Mouse (Mus musculus) midbrain, embryonic 11.5 days (tissue): ENCODE data around the gene Dnah8. TPM values are rescaled to one million over a fixed set of nuclear protein-coding genes. Genes with fewer than 3 reads are reported as not detected.

Experiments
- ATAC-seq: fragments of 200-750 bp; cut with Nextera tagmentation; 2 replicates; pipeline ENCODE4 v1.8.0; 2017; ENCODE audit warnings: moderate TSS enrichment, moderate library complexity; ENCODE audit not compliant: low FRiP score
- DNase-seq: peaks from one replicate; pipeline ENCODE4 v3.0.0; 2015; ENCODE audit warnings: low spot score; ENCODE audit errors: missing footprints
- H3K27ac ChIP-seq: fragments of 300-500 bp; sonication (generic); 2 replicates; pipeline ENCODE4 v1.5.1; 2014; ENCODE audit warnings: low read depth, low read length
- H3K27me3 ChIP-seq: fragments of 300-500 bp; sonication (generic); 2 replicates; pipeline ENCODE4 v1.6.1; 2014; ENCODE audit warnings: mild to moderate bottlenecking, low read length, moderate library complexity, mixed read lengths; ENCODE audit not compliant: control insufficient read depth, insufficient read depth
- H3K36me3 ChIP-seq: fragments of 300-500 bp; sonication (generic); 2 replicates; pipeline ENCODE4 v1.6.1; 2014; ENCODE audit warnings: mild to moderate bottlenecking, low read length, moderate library complexity, mixed read lengths; ENCODE audit not compliant: control insufficient read depth, insufficient read depth
- H3K4me1 ChIP-seq: fragments of 300-500 bp; sonication (generic); 2 replicates; pipeline ENCODE4 v1.6.1; 2014; ENCODE audit warnings: low read length; ENCODE audit not compliant: control insufficient read depth, insufficient read depth
- H3K4me2 ChIP-seq: fragments of 300-500 bp; sonication (generic); 2 replicates; pipeline ENCODE4 v1.6.1; 2014; ENCODE audit warnings: mild to moderate bottlenecking, moderate library complexity
- H3K4me3 ChIP-seq: fragments of 300-500 bp; sonication (generic); 2 replicates; pipeline ENCODE4 v1.5.1; 2014; ENCODE audit warnings: low read depth, low read length
- H3K9ac ChIP-seq: fragments of 300-500 bp; sonication (generic); 2 replicates; pipeline ENCODE4 v1.6.1; 2014; ENCODE audit warnings: low read length
- H3K9me3 ChIP-seq: fragments of 300-500 bp; sonication (generic); 2 replicates; pipeline ENCODE4 v1.6.1; 2016; ENCODE audit warnings: low read length; ENCODE audit not compliant: control insufficient read depth
- WGBS: fragments of 180-500 bp; shearing (Covaris S2); extraction: QIAGEN DNeasy Blood & Tissue Kit; methylation state at CpG from one replicate; pipeline ENCODE4 v1.1.7; 2014; 5-methylcytosine and 5-hydroxymethylcytosine counted together
- polyA plus RNA-seq: library from polyadenylated mRNA; unstranded; fragments of >200 nt; fragmentation: Nextera tagmentation; extraction: Ambion mirVana; gene quantifications from 2 replicates; pipeline ENCODE4 v1.2.1, GENCODE M21; 2014

Gene Dnah8
- polyA plus RNA-seq, 1 experiment from 2014 or later, result 1.1 TPM

DNA sequence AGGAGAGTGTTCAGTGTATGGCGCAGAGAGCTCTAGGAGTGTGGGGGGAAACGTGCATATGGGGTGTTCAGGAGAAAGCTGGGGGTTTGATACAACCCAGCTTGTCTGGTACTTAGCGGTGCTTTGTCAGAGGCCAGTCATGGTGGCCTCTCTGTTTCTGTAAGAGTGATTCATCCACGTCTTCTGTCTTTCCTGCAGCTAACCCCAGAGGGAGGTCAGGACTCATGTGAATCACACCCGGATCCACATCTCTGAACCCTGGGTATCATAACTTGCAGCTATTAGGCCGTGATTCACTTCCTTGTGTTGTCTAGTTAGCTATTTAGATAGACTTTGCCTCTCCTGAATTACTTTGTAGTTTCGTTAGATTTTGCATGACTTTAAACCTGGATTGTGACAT lies 223.3 kb downstream of the Dnah8 start:
- no peak overlapping the region for H3K27ac ChIP-seq
- H3K36me3 ChIP-seq, result no peaks in the 10 kb centered on the region
- no peaks in the 10 kb centered on the region for H3K4me1 ChIP-seq
- DNase-seq (no peak), ATAC-seq (no peak)
- 93% methylated on average over 7 of the region's 7 CpGs for WGBS
- no peak overlapping the region for H3K4me3 ChIP-seq
- no peaks in the 10 kb centered on the region for H3K9me3 ChIP-seq
- no peaks in the 10 kb centered on the region for H3K27me3 ChIP-seq
- H3K9ac ChIP-seq, result no peak overlapping the region
- H3K4me2 ChIP-seq, result no peak overlapping the region

GRCm38 (mm10) chr17:30848086-30848485 lies 223.9 kb downstream of the Dnah8 start:
- H3K9me3 ChIP-seq, result no peaks in the 10 kb centered on the region
- H3K4me2 ChIP-seq, result no peak overlapping the region
- no peak for DNase-seq
- H3K27me3 ChIP-seq, result no peaks in the 10 kb centered on the region
- 91% methylated on average over 5 of the region's 5 CpGs for WGBS
- no peaks in the 10 kb centered on the region for H3K4me1 ChIP-seq
- no peaks in the 10 kb centered on the region for H3K36me3 ChIP-seq
- H3K9ac ChIP-seq, result no peak overlapping the region
- no peak overlapping the region for H3K27ac ChIP-seq
- H3K4me3 ChIP-seq, result no peak overlapping the region
- no peak for ATAC-seq

DNA sequence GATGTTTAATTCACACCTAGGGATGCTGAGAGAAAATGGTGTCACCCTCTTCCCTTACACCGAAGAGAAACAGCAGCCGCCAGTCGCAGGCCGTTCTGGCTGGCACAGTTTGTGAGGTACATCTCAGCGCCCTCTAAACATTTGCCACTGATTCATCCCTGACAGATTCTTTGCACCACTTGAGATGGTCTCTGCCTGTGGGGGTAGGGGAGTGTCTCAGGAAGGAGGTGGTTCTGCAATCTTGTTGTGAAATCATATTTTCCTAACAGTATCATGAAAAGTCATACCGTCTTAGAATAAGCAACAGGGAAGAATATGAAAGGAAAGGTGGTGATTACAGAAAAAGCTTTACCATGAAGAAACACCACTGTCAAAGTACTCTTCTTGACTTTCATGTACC lies 224.7 kb downstream of the Dnah8 start:
- Histone ChIP-seq H3K9me3 (no peaks in the 10 kb centered on the region), H3K36me3 (no peaks in the 10 kb centered on the region), H3K27ac (no peak overlapping the region), H3K9ac (no peak overlapping the region), H3K4me3 (no peak overlapping the region), H3K4me2 (no peak overlapping the region), H3K4me1 (no peaks in the 10 kb centered on the region), H3K27me3 (no peaks in the 10 kb centered on the region)
- no peak for ATAC-seq
- 93% methylated on average over 6 of the region's 6 CpGs for WGBS
- no peak for DNase-seq

DNA sequence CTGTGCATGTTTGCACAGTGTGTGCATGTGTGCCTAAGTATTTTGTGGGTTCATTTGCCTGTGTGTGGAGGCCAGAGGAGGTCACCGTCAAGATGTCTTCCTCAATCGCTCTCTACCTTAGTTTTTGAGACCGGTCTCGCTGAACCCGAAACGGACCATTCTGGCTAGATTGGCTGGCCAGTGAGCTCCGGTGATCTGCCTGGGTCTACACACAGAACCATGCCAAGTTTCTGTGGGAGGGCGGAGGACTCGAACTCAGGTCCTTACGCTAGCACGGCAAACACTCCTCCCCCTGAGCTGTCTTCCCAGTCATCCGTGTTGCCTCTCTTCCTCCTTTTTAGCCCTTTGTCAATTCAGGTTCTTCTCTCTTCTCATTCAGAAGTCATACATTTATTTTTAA lies 225.7 kb downstream of the Dnah8 start:
- WGBS, result 91% methylated on average over 12 of the region's 12 CpGs
- Histone ChIP-seq H3K4me1 (no peaks in the 10 kb centered on the region), H3K27ac (no peak overlapping the region), H3K9me3 (no peaks in the 10 kb centered on the region), H3K4me3 (no peak overlapping the region), H3K27me3 (no peaks in the 10 kb centered on the region), H3K4me2 (no peak overlapping the region), H3K36me3 (no peaks in the 10 kb centered on the region), H3K9ac (no peak overlapping the region)
- ATAC-seq (no peak), DNase-seq (no peak)

DNA sequence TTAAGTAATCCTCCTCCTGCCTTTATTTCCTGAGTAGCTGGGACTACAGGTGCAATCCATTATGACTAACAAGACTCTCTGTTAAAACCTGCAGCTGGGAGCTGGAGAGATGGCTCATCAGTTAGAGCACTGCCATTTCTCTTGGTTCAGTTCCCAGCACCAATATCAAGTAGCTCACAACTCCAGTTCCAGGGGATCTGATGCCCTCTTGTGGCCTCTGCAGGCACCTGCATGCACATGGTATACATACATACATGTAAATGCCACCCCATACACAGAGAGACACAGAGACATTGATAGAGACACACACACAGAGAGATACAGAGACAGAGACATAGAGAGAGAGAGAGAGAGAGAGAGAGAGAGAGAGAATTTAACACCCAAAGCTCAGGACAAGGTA lies 228.2 kb downstream of the Dnah8 start:
- Histone ChIP-seq H3K4me2 (no peak overlapping the region), H3K27ac (no peak overlapping the region), H3K4me3 (no peak overlapping the region), H3K36me3 (no peaks in the 10 kb centered on the region), H3K4me1 (no peaks in the 10 kb centered on the region), H3K9ac (no peak overlapping the region), H3K27me3 (no peaks in the 10 kb centered on the region), H3K9me3 (no peaks in the 10 kb centered on the region)
- DNase-seq (no peak), ATAC-seq (no peak)

- no peak overlapping the region for H3K4me2 ChIP-seq
- WGBS, result 88% methylated on average over 5 of the region's 5 CpGs
- H3K4me1 ChIP-seq, result peaks cover 3% of the 10 kb centered on the region
- H3K27ac ChIP-seq, result no peak overlapping the region
- DNase-seq (no peak), ATAC-seq (no peak)
- H3K36me3 ChIP-seq, result no peaks in the 10 kb centered on the region
- no peak overlapping the region for H3K4me3 ChIP-seq
- no peaks in the 10 kb centered on the region for H3K9me3 ChIP-seq
- H3K9ac ChIP-seq, result no peak overlapping the region
- no peaks in the 10 kb centered on the region for H3K27me3 ChIP-seq
Observed at GRCm38 (mm10) chr17:30857347-30857746, 233.2 kb downstream of the Dnah8 start.

DNA sequence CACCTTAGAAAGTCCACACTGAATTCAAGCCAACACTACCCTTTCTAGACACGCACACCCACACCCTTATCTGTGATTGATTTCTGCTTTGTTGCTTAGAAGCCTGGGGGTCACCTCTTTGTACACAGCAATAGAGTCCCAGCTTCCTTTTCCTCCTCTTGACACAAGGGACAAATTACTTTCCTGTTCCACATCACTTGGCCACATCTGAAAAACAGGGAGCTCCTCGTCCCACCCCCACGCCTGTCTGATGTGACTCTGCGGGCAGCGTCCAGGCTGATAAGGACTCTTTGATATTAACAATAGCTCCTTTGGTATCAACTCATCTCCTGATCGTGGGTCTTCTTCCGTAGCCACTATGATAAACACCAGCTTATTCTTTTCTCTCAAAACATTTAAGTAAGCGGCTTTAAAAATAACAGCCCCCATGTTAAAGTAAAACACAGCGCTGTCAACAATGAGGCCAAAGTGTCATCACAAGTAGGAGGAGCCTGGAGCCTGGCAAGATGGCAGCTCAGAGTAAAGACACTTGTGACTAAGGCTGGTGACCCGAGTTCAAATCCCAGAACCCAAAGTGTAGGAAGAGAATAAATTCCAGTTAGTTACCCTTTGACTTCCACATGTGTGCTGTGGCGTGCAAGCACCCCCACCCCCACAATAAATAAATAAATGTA lies 234.6 kb downstream of the Dnah8 start:
- no peak overlapping the region for H3K4me2 ChIP-seq
- peaks cover 3% of the 10 kb centered on the region for H3K4me1 ChIP-seq
- H3K4me3 ChIP-seq, result no peak overlapping the region
- no peak overlapping the region for H3K9ac ChIP-seq
- no peaks in the 10 kb centered on the region for H3K36me3 ChIP-seq
- no peak overlapping the region for H3K27ac ChIP-seq
- ATAC-seq (no peak), DNase-seq (no peak)
- WGBS, result 73% methylated on average over 11 of the region's 11 CpGs
- no peaks in the 10 kb centered on the region for H3K27me3 ChIP-seq
- no peaks in the 10 kb centered on the region for H3K9me3 ChIP-seq

GRCm38 (mm10) chr17:30859989-30860585 lies 235.9 kb downstream of the Dnah8 start:
- no peak overlapping the region for H3K9ac ChIP-seq
- peak overlapping the region; percentile 37; the same call in 1 of the 2 replicates for H3K27ac ChIP-seq
- no peaks in the 10 kb centered on the region for H3K9me3 ChIP-seq
- H3K4me2 ChIP-seq, result no peak overlapping the region
- no peaks in the 10 kb centered on the region for H3K36me3 ChIP-seq
- peaks cover 3% of the 10 kb centered on the region for H3K4me1 ChIP-seq
- no peaks in the 10 kb centered on the region for H3K27me3 ChIP-seq
- WGBS, result 56% methylated on average over 10 of the region's 10 CpGs
- DNase-seq (no peak), ATAC-seq (peak; percentile 27; the same call in 1 of the 2 replicates)
- no peak overlapping the region for H3K4me3 ChIP-seq

- ATAC-seq (no peak), DNase-seq (no peak)
- H3K9me3 ChIP-seq, result no peaks in the 10 kb centered on the region
- H3K27me3 ChIP-seq, result no peaks in the 10 kb centered on the region
- peaks cover 3% of the 10 kb centered on the region for H3K4me1 ChIP-seq
- WGBS, result 79% methylated on average over 7 of the region's 7 CpGs
- no peak overlapping the region for H3K4me3 ChIP-seq
- H3K9ac ChIP-seq, result no peak overlapping the region
- H3K36me3 ChIP-seq, result no peaks in the 10 kb centered on the region
- H3K27ac ChIP-seq, result no peak overlapping the region
- no peak overlapping the region for H3K4me2 ChIP-seq
Observed at GRCm38 (mm10) chr17:30860606-30861005, 236.5 kb downstream of the Dnah8 start.
